Mouse (Mus musculus): ENCODE results near the gene Tsc2. TPM values are rescaled to one million over a fixed set of nuclear protein-coding genes. Genes with fewer than 3 reads are reported as not detected.

Gene Tsc2
- polyA plus RNA-seq, 1 experiment from 2014 or later = 36.2 TPM

GRCm38 (mm10) chr17:24658017-24658758, 25.8 kb upstream of the Tsc2 start, which contains the start of gene Npw:
Gene Npw (minus strand): TSS chr17:24658457.
- Histone ChIP-seq H3K27me3 (ENCODE audit: control insufficient read depth, insufficient read depth, low read length) (no peaks in the 10 kb centered on the region; the same call in 1 of the 2 replicates), H3K4me3 (ENCODE audit: low read depth, low read length) (peak within 1 kb of the TSS; percentile 36), H3K27ac (replicated peaks) (no peak within 1 kb of the TSS), H3K4me2 (replicated peaks; ENCODE audit: low read depth) (peak within 1 kb of the TSS; percentile 69), H3K9me3 (ENCODE audit: control insufficient read depth, low read length) (no peaks in the 10 kb centered on the region), H3K9ac (ENCODE audit: low read length) (peak within 1 kb of the TSS; percentile 59), H3K36me3 (ENCODE audit: control insufficient read depth, insufficient read depth, low read length) (no peaks in the 10 kb centered on the region), H3K4me1 (replicated peaks; ENCODE audit: control insufficient read depth, insufficient read depth) (peaks cover 6% of the 10 kb centered on the region; the same call in 1 of the 2 replicates)
- DNase-seq (ENCODE audit: low spot score) = peak; percentile 66
- TF ChIP-seq CTCF (IDR thresholded peaks at IDR 0.05; ENCODE audit: low read depth) (no peak), EP300 (optimal IDR thresholded peaks at IDR 0.05) (no peak)
- 1% methylated on average over 44 of the region's 47 CpGs for WGBS
- ATAC-seq (ENCODE audit: low FRiP score, low TSS enrichment) = peak; percentile 41

DNA sequence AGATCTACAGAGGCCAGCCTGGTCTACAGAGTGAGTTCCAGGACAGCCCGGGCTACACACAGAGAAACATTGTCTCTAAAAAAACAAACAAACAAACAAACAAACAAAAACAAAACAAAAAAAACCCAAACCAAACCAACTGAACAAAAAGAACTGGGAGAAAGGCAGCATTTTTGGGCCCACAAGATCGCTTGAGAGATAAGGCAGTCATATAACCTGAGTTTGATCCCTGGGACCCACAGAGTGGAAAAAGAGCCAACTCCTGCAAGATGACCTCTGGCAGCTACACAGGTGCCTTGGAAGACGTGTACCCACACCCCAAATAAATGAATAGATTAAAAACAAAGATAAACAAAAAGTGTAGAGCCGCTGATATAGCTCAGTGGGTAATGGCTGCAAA, 22.5 kb upstream of the Tsc2 start:
- no peaks in the 10 kb centered on the region; the same call in 1 of the 2 replicates for H3K27me3 ChIP-seq (ENCODE audit: control insufficient read depth, insufficient read depth, low read length)
- H3K36me3 ChIP-seq (ENCODE audit: control insufficient read depth, insufficient read depth, low read length) = no peaks in the 10 kb centered on the region
- 71% methylated on average over 4 of the region's 4 CpGs for WGBS
- ATAC-seq (ENCODE audit: low FRiP score, low TSS enrichment) (no peak), DNase-seq (ENCODE audit: low spot score) (no peak)
- no peak overlapping the region for H3K27ac ChIP-seq (replicated peaks)
- no peak for TF ChIP-seq CTCF (IDR thresholded peaks at IDR 0.05; ENCODE audit: low read depth)
- no peak for TF ChIP-seq EP300 (optimal IDR thresholded peaks at IDR 0.05)
- H3K9me3 ChIP-seq (ENCODE audit: control insufficient read depth, low read length) = no peaks in the 10 kb centered on the region
- no peak overlapping the region for H3K4me2 ChIP-seq (replicated peaks; ENCODE audit: low read depth)
- H3K4me3 ChIP-seq (ENCODE audit: low read depth, low read length) = no peak overlapping the region
- peaks cover 6% of the 10 kb centered on the region; the same call in 1 of the 2 replicates for H3K4me1 ChIP-seq (replicated peaks; ENCODE audit: control insufficient read depth, insufficient read depth)
- no peak overlapping the region for H3K9ac ChIP-seq (ENCODE audit: low read length)

DNA sequence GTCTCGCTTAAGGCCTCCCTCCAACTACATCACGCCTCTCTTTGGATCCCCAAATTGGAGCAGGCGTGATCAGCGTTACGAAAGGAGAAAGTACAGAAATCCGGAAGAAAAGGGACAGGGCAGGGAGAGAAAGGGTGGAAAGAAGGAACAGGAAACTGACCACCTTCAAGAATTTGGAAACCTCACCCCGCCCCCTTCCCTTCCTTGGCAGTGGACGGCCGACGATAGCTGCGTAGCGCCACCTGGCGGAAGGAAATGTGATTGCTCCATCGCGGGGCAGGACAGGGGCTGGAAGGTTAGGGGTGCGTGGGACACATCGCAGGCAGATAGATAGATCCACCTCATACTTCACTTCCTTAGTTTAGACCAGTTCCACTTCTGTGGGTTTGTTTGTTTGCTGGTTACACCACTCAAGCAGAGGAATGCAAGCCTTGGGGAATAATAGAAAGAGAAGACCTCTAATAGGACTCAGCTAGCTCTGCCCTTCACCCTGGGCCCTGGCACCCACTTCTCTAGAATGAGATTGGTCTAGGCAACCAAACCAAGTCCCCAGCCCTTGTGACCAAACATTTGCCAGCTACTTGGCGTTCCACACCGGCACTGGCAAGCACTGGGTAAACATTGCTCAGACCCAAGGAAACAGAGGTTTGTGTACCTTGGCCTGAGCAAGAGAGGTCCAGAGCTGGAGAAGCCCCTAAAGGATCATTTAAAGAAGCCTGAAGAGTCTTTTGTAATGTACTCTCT, 21.7 kb upstream of the Tsc2 start:
- no peak overlapping the region for H3K9ac ChIP-seq (ENCODE audit: low read length)
- ATAC-seq (ENCODE audit: low FRiP score, low TSS enrichment) (peak; percentile 68), DNase-seq (ENCODE audit: low spot score) (peak; percentile 87)
- no peaks in the 10 kb centered on the region for H3K9me3 ChIP-seq (ENCODE audit: control insufficient read depth, low read length)
- H3K4me1 ChIP-seq (replicated peaks; ENCODE audit: control insufficient read depth, insufficient read depth) = peaks cover 6% of the 10 kb centered on the region; the same call in 1 of the 2 replicates
- H3K27ac ChIP-seq (replicated peaks) = no peak overlapping the region; the same call in 1 of the 2 replicates
- peak overlapping the region; percentile 21; the same call in 1 of the 2 replicates for H3K4me3 ChIP-seq (ENCODE audit: low read depth, low read length)
- H3K4me2 ChIP-seq (replicated peaks; ENCODE audit: low read depth) = peak overlapping the region; percentile 56
- H3K27me3 ChIP-seq (ENCODE audit: control insufficient read depth, insufficient read depth, low read length) = no peaks in the 10 kb centered on the region; the same call in 1 of the 2 replicates
- TF ChIP-seq CTCF (IDR thresholded peaks at IDR 0.05; ENCODE audit: low read depth) = peak; percentile 99
- no peak for TF ChIP-seq EP300 (optimal IDR thresholded peaks at IDR 0.05)
- no peaks in the 10 kb centered on the region for H3K36me3 ChIP-seq (ENCODE audit: control insufficient read depth, insufficient read depth, low read length)
- WGBS = 3% methylated on average over 19 of the region's 19 CpGs

DNA sequence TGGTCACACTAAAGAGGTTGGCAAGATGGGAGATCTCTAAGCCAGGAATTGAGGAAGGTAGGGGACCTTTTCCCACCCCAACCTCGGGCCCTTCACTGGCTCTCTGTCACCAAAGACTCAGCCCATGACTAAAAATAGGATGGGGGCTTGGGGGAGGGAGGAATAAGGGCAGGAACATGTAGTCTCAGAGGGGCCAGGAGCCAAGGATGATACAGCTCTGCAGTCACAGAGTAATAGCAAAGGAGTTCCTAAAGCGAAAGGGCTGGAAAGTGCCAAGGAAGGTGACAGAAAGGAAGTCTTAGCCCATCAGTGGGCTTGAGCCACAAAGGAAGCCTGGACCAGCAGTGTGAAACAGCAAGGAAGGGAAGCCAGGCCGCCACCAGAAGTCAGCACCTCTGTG, 19.4 kb upstream of the Tsc2 start:
- TF ChIP-seq EP300 (optimal IDR thresholded peaks at IDR 0.05) = no peak
- TF ChIP-seq CTCF (IDR thresholded peaks at IDR 0.05; ENCODE audit: low read depth) = no peak
- Histone ChIP-seq H3K27ac (replicated peaks) (no peak overlapping the region), H3K4me3 (ENCODE audit: low read depth, low read length) (no peak overlapping the region), H3K9ac (ENCODE audit: low read length) (no peak overlapping the region), H3K27me3 (ENCODE audit: control insufficient read depth, insufficient read depth, low read length) (no peaks in the 10 kb centered on the region), H3K4me1 (replicated peaks; ENCODE audit: control insufficient read depth, insufficient read depth) (no peaks in the 10 kb centered on the region), H3K36me3 (ENCODE audit: control insufficient read depth, insufficient read depth, low read length) (no peaks in the 10 kb centered on the region), H3K4me2 (replicated peaks; ENCODE audit: low read depth) (no peak overlapping the region), H3K9me3 (ENCODE audit: control insufficient read depth, low read length) (no peaks in the 10 kb centered on the region)
- DNase-seq (ENCODE audit: low spot score) = no peak
- WGBS = 56% methylated on average over 3 of the region's 3 CpGs
- ATAC-seq (ENCODE audit: low FRiP score, low TSS enrichment) = no peak

GRCm38 (mm10) chr17:24650766-24651165, 18.3 kb upstream of the Tsc2 start:
- no peak overlapping the region for H3K27ac ChIP-seq (replicated peaks)
- no peak for TF ChIP-seq CTCF (IDR thresholded peaks at IDR 0.05; ENCODE audit: low read depth)
- TF ChIP-seq EP300 (optimal IDR thresholded peaks at IDR 0.05) = no peak
- H3K9ac ChIP-seq (ENCODE audit: low read length) = no peak overlapping the region
- no peak overlapping the region for H3K4me2 ChIP-seq (replicated peaks; ENCODE audit: low read depth)
- H3K9me3 ChIP-seq (ENCODE audit: control insufficient read depth, low read length) = no peaks in the 10 kb centered on the region
- H3K4me1 ChIP-seq (replicated peaks; ENCODE audit: control insufficient read depth, insufficient read depth) = no peaks in the 10 kb centered on the region
- WGBS = 79% methylated on average over 4 of the region's 4 CpGs
- DNase-seq (ENCODE audit: low spot score) = no peak
- no peak for ATAC-seq (ENCODE audit: low FRiP score, low TSS enrichment)
- H3K4me3 ChIP-seq (ENCODE audit: low read depth, low read length) = no peak overlapping the region
- no peaks in the 10 kb centered on the region for H3K27me3 ChIP-seq (ENCODE audit: control insufficient read depth, insufficient read depth, low read length)
- H3K36me3 ChIP-seq (ENCODE audit: control insufficient read depth, insufficient read depth, low read length) = no peaks in the 10 kb centered on the region
